Mouse (Mus musculus) kidney, embryonic 16.5 days (tissue): Measurements from ENCODE around the gene Cbln1. TPM values are rescaled to one million over a fixed set of nuclear protein-coding genes. Genes with fewer than 3 reads are reported as not detected.

ENCODE experiments used
- ATAC-seq: fragments of 200-750 bp; cut with Nextera tagmentation; 2 replicates; pipeline ENCODE4 v1.8.0; 2017; ENCODE audit warnings: moderate TSS enrichment; ENCODE audit not compliant: low FRiP score, low TSS enrichment
- H3K27ac ChIP-seq: fragments of 300-500 bp; sonication (generic); 2 replicates; pipeline ENCODE4 v1.5.1; 2014; ENCODE audit warnings: low read length
- H3K27me3 ChIP-seq: fragments of 300-500 bp; sonication (generic); 2 replicates; pipeline ENCODE4 v1.6.1; 2014; ENCODE audit warnings: low read length, control low read depth, mixed read lengths; ENCODE audit not compliant: insufficient read depth
- H3K36me3 ChIP-seq: fragments of 300-500 bp; sonication (generic); 2 replicates; pipeline ENCODE4 v1.6.1; 2014; ENCODE audit warnings: low read length, control low read depth, mixed read lengths; ENCODE audit not compliant: insufficient read depth
- H3K4me1 ChIP-seq: fragments of 300-500 bp; sonication (generic); 2 replicates; pipeline ENCODE4 v1.6.1; 2014; ENCODE audit warnings: low read length, control low read depth, mixed read lengths; ENCODE audit not compliant: insufficient read depth
- H3K4me2 ChIP-seq: fragments of 300-500 bp; sonication (generic); replicated peaks from 2 replicates; pipeline ENCODE4 v1.6.1; 2014; ENCODE audit warnings: low read depth, low read length
- H3K4me3 ChIP-seq: fragments of 300-500 bp; sonication (generic); 2 replicates; pipeline ENCODE4 v1.5.1; 2014; ENCODE audit warnings: mild to moderate bottlenecking, low read length
- H3K9ac ChIP-seq: fragments of 300-500 bp; sonication (generic); replicated peaks from 2 replicates; pipeline ENCODE4 v1.6.1; 2014; ENCODE audit warnings: low read length
- H3K9me3 ChIP-seq: fragments of 300-500 bp; sonication (generic); 2 replicates; pipeline ENCODE4 v1.6.1; 2016; ENCODE audit warnings: low read length, control low read depth
- WGBS: fragments of 180-500 bp; shearing (Covaris S2); extraction: QIAGEN DNeasy Blood & Tissue Kit; methylation state at CpG from one replicate; pipeline ENCODE4 v1.1.7; 2014; 5-methylcytosine and 5-hydroxymethylcytosine counted together
- polyA plus RNA-seq: library from polyadenylated mRNA; unstranded; fragments of >200 nt; fragmentation: Nextera tagmentation; extraction: Ambion mirVana; gene quantifications from 2 replicates; pipeline ENCODE4 v1.2.1, GENCODE M21; 2015

Gene Cbln1
- polyA plus RNA-seq, 1 experiment from 2014 or later, result not detected

GRCm38 (mm10) chr8:87456949-87457348 lies 15.5 kb downstream of the Cbln1 start:
- H3K27ac ChIP-seq, result no peak overlapping the region
- no peaks in the 10 kb centered on the region for H3K9me3 ChIP-seq
- no peak overlapping the region for H3K4me2 ChIP-seq
- no peaks in the 10 kb centered on the region for H3K4me1 ChIP-seq
- no peaks in the 10 kb centered on the region for H3K36me3 ChIP-seq
- WGBS, result 86% methylated on average over 4 of the region's 4 CpGs
- no peaks in the 10 kb centered on the region; the same call in 1 of the 2 replicates for H3K27me3 ChIP-seq
- H3K9ac ChIP-seq, result no peak overlapping the region
- no peak for ATAC-seq
- H3K4me3 ChIP-seq, result no peak overlapping the region

- Histone ChIP-seq H3K4me1 (no peaks in the 10 kb centered on the region), H3K9me3 (no peaks in the 10 kb centered on the region), H3K27me3 (no peaks in the 10 kb centered on the region), H3K27ac (no peak overlapping the region), H3K36me3 (no peaks in the 10 kb centered on the region), H3K9ac (no peak overlapping the region), H3K4me3 (no peak overlapping the region), H3K4me2 (no peak overlapping the region)
- WGBS, result 90% methylated on average over 4 of the region's 4 CpGs
- ATAC-seq, result no peak
Observed at GRCm38 (mm10) chr8:87452815-87453214, 19.6 kb downstream of the Cbln1 start.

GRCm38 (mm10) chr8:87451737-87452136 lies 20.7 kb downstream of the Cbln1 start:
- Histone ChIP-seq H3K36me3 (no peaks in the 10 kb centered on the region), H3K9ac (no peak overlapping the region), H3K27ac (no peak overlapping the region), H3K4me2 (no peak overlapping the region), H3K9me3 (no peaks in the 10 kb centered on the region), H3K4me1 (no peaks in the 10 kb centered on the region), H3K27me3 (no peaks in the 10 kb centered on the region), H3K4me3 (no peak overlapping the region)
- ATAC-seq, result no peak
- 78% methylated on average over 2 of the region's 2 CpGs for WGBS

GRCm38 (mm10) chr8:87434592-87434991 lies 37.8 kb downstream of the Cbln1 start:
- Histone ChIP-seq H3K4me3 (no peak overlapping the region), H3K27me3 (no peaks in the 10 kb centered on the region), H3K4me1 (no peaks in the 10 kb centered on the region), H3K9ac (no peak overlapping the region), H3K4me2 (no peak overlapping the region), H3K27ac (no peak overlapping the region), H3K36me3 (no peaks in the 10 kb centered on the region), H3K9me3 (no peaks in the 10 kb centered on the region)
- ATAC-seq, result no peak
- WGBS, result 51% methylated on average over 3 of the region's 3 CpGs

GRCm38 (mm10) chr8:87427188-87427587 lies 45.2 kb downstream of the Cbln1 start:
- Histone ChIP-seq H3K27me3 (no peaks in the 10 kb centered on the region), H3K27ac (no peak overlapping the region), H3K4me2 (no peak overlapping the region), H3K4me3 (no peak overlapping the region), H3K9ac (no peak overlapping the region), H3K9me3 (no peaks in the 10 kb centered on the region), H3K36me3 (no peaks in the 10 kb centered on the region), H3K4me1 (no peaks in the 10 kb centered on the region)
- ATAC-seq, result no peak

GRCm38 (mm10) chr8:87424706-87425105 lies 47.7 kb downstream of the Cbln1 start:
- H3K27me3 ChIP-seq, result no peaks in the 10 kb centered on the region
- no peak overlapping the region for H3K9ac ChIP-seq
- H3K4me1 ChIP-seq, result no peaks in the 10 kb centered on the region
- no peak overlapping the region for H3K4me3 ChIP-seq
- WGBS, result 72% methylated on average over 5 of the region's 5 CpGs
- no peaks in the 10 kb centered on the region for H3K36me3 ChIP-seq
- ATAC-seq, result no peak
- H3K27ac ChIP-seq, result no peak overlapping the region
- H3K4me2 ChIP-seq, result no peak overlapping the region
- no peaks in the 10 kb centered on the region for H3K9me3 ChIP-seq

- no peak for ATAC-seq
- H3K4me2 ChIP-seq, result no peak overlapping the region
- no peaks in the 10 kb centered on the region for H3K9me3 ChIP-seq
- H3K36me3 ChIP-seq, result no peaks in the 10 kb centered on the region
- H3K4me1 ChIP-seq, result no peaks in the 10 kb centered on the region
- no peak overlapping the region for H3K9ac ChIP-seq
- WGBS, result 64% methylated on average over 8 of the region's 8 CpGs
- H3K27ac ChIP-seq, result no peak overlapping the region
- no peaks in the 10 kb centered on the region for H3K27me3 ChIP-seq
- no peak overlapping the region for H3K4me3 ChIP-seq
Observed at GRCm38 (mm10) chr8:87421697-87422096, 50.7 kb downstream of the Cbln1 start.

Other genes with a start within 250 kb of the Cbln1 start
- not detected in 2 replicates for gene 4933402J07Rik, start 91.2 kb upstream of the Cbln1 start, polyA plus RNA-seq